Mouse (Mus musculus): ENCODE data around the gene Zswim9. TPM values are rescaled to one million over a fixed set of nuclear protein-coding genes. Genes with fewer than 3 reads are reported as not detected.

The Zswim9 gene
- total and polyA plus RNA-seq, 2 experiments: 1.5 to 3.1 TPM

DNA sequence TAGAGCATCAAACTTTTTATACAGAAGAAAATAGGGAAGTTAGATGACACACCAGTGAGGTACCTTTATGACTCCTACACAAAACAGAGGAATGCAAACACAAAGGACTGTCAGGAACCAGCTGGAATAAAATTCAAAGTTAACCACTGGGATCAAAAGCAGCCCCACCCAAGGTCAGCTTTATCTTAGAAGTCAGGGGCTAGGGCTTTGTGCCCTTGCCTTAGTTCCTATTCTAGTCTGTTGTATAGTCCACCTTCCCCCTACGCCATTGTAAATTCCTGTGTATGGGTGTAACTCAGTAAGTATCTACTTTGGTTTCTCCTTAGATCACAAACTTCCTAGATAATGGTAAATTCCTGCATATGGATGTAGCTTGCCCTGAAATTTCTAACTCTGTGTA is 19.1 kb upstream of the Zswim9 start:
- Histone ChIP-seq H3K27me3 (ENCODE audit: control insufficient read depth, insufficient read depth, low read length) (no peaks in the 10 kb centered on the region), H3K9ac (ENCODE audit: low read depth, low read length) (no peak overlapping the region), H3K79me2 (ENCODE audit: control insufficient read depth, insufficient read depth, low read length) (no peaks in the 10 kb centered on the region), H3K4me1 (ENCODE audit: control insufficient read depth, insufficient read depth, low read length) (peaks cover 2% of the 10 kb centered on the region; the same call in 1 of the 2 replicates), H3K4me3 (ENCODE audit: insufficient read depth, low read depth, low read length) (no peak overlapping the region), H3K27ac (replicated peaks; ENCODE audit: insufficient read depth, low read depth, low read length) (no peak overlapping the region), H3K36me3 (ENCODE audit: control insufficient read depth, insufficient read depth, low read length) (no peaks in the 10 kb centered on the region)
- no peak for DNase-seq (ENCODE audit: extremely low read depth, low read depth, low spot score)
- no peak for TF ChIP-seq POLR2A (IDR thresholded peaks at IDR 0.05; ENCODE audit: extremely low read depth, insufficient read depth, low read length)
- TF ChIP-seq CTCF (IDR thresholded peaks at IDR 0.05; ENCODE audit: low read depth, low read length): no peak
- WGBS: 98% methylated on average over 1 of the region's 1 CpGs

DNA sequence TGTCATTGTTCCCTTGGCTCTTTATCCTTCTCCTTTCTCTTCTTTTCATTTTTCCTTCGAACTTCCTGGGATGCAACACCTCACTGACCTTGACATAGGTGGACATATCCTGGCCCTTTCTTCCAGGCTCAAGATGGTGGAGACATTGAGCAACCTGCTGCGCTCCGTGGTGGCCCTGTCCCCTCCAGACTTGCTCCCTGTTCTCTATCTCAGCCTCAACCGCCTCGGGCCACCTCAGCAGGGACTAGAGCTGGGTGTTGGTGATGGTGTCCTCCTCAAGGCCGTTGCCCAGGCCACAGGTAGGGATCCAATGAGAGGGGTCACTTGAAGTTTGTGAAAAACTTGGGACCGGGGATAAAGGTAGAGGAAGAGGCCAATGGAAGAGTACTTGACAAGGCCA is 16.7 kb upstream of the Zswim9 start:
- Histone ChIP-seq H3K4me1 (ENCODE audit: control insufficient read depth, insufficient read depth, low read length) (peaks cover 5% of the 10 kb centered on the region; the same call in 1 of the 2 replicates), H3K79me2 (ENCODE audit: control insufficient read depth, insufficient read depth, low read length) (no peaks in the 10 kb centered on the region), H3K27ac (replicated peaks; ENCODE audit: insufficient read depth, low read depth, low read length) (no peak overlapping the region), H3K4me3 (ENCODE audit: insufficient read depth, low read depth, low read length) (no peak overlapping the region), H3K36me3 (ENCODE audit: control insufficient read depth, insufficient read depth, low read length) (no peaks in the 10 kb centered on the region), H3K27me3 (ENCODE audit: control insufficient read depth, insufficient read depth, low read length) (no peaks in the 10 kb centered on the region), H3K9ac (ENCODE audit: low read depth, low read length) (no peak overlapping the region)
- no peak for TF ChIP-seq POLR2A (IDR thresholded peaks at IDR 0.05; ENCODE audit: extremely low read depth, insufficient read depth, low read length)
- TF ChIP-seq CTCF (IDR thresholded peaks at IDR 0.05; ENCODE audit: low read depth, low read length): no peak
- no peak for DNase-seq (ENCODE audit: extremely low read depth, low read depth, low spot score)
- WGBS: 94% methylated on average over 7 of the region's 7 CpGs

DNA sequence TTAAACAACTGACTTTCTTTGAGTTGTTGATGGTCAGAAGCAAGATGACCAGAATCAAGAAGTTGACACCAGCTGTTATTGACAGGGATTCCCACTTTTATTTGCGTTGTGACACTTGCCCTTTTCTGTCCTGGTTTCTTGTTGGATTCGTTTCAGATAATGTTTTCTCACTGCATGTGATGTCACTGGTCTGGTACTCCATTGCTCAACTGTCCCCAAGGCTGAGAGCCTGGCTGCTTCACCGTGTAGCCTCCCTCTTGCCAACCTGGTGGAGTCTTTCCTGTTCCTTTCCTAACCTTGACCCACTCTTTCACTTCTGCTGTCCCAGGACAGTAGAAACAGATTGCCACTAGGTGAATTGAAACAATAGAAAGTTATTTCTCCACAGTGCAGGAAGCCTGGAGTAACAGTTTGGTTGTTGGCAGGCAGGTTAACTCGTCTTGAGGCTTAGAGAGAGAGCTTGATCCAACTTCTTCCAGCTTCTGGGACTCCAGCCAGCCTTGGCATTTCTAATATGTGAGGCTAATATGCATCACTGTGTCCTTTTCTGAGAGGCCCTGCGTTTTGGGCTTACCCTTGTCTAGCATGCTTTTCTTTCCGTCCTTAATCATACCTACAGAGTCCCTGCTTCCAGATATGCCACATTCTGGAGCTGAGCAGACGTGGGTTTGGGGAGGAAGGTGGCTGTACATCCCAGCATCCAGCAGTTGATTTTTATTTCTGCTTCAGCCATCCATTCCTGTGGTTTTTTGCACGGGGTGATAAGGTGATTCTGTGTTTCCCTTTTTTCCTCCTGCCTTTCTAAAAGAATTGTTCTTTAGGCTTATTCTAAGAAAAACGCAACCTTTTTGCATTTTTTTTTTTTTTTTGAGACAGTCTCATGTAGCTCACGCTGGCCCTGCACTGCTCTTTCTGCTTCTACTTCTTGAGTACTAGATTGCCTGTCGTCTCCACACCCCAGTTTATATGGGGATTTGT is 15.6 kb upstream of the Zswim9 start:
- Histone ChIP-seq H3K4me1 (ENCODE audit: control insufficient read depth, insufficient read depth, low read length) (peaks cover 5% of the 10 kb centered on the region; the same call in 1 of the 2 replicates), H3K4me3 (ENCODE audit: insufficient read depth, low read depth, low read length) (no peak overlapping the region), H3K9ac (ENCODE audit: low read depth, low read length) (no peak overlapping the region), H3K79me2 (ENCODE audit: control insufficient read depth, insufficient read depth, low read length) (no peaks in the 10 kb centered on the region), H3K36me3 (ENCODE audit: control insufficient read depth, insufficient read depth, low read length) (no peaks in the 10 kb centered on the region), H3K27me3 (ENCODE audit: control insufficient read depth, insufficient read depth, low read length) (no peaks in the 10 kb centered on the region), H3K27ac (replicated peaks; ENCODE audit: insufficient read depth, low read depth, low read length) (no peak overlapping the region)
- WGBS: 67% methylated on average over 11 of the region's 11 CpGs
- TF ChIP-seq POLR2A (IDR thresholded peaks at IDR 0.05; ENCODE audit: extremely low read depth, insufficient read depth, low read length) (no peak), CTCF (IDR thresholded peaks at IDR 0.05; ENCODE audit: low read depth, low read length) (no peak)
- peak; percentile 67 for DNase-seq (ENCODE audit: extremely low read depth, low read depth, low spot score)

DNA sequence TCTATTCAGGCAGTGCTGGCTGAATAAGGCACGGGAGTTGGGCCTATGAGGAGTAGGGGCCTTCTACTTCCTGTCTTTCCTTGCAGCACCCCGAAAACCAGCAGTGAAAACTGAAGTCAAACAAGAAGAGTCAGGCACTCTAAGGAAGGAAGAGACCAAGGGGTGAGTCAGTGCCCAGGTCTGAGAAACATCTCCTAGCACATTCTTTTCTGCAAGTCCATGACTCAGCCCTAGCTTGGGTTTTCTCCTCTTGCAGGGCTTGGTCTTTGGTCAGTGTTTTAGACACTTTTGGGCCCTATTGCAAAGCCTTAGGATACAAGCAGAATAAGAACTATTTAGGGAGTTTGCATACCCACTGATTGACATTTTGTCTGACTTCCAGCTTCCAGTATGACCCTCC is 12.8 kb upstream of the Zswim9 start:
- Histone ChIP-seq H3K27me3 (ENCODE audit: control insufficient read depth, insufficient read depth, low read length) (no peaks in the 10 kb centered on the region), H3K27ac (replicated peaks; ENCODE audit: insufficient read depth, low read depth, low read length) (no peak overlapping the region), H3K36me3 (ENCODE audit: control insufficient read depth, insufficient read depth, low read length) (no peaks in the 10 kb centered on the region), H3K79me2 (ENCODE audit: control insufficient read depth, insufficient read depth, low read length) (no peaks in the 10 kb centered on the region), H3K9ac (ENCODE audit: low read depth, low read length) (no peak overlapping the region), H3K4me1 (ENCODE audit: control insufficient read depth, insufficient read depth, low read length) (peaks cover 5% of the 10 kb centered on the region; the same call in 1 of the 2 replicates), H3K4me3 (ENCODE audit: insufficient read depth, low read depth, low read length) (no peak overlapping the region)
- no peak for DNase-seq (ENCODE audit: extremely low read depth, low read depth, low spot score)
- TF ChIP-seq POLR2A (IDR thresholded peaks at IDR 0.05; ENCODE audit: extremely low read depth, insufficient read depth, low read length) (no peak), CTCF (IDR thresholded peaks at IDR 0.05; ENCODE audit: low read depth, low read length) (no peak)
- 86% methylated on average over 2 of the region's 2 CpGs for WGBS

DNA sequence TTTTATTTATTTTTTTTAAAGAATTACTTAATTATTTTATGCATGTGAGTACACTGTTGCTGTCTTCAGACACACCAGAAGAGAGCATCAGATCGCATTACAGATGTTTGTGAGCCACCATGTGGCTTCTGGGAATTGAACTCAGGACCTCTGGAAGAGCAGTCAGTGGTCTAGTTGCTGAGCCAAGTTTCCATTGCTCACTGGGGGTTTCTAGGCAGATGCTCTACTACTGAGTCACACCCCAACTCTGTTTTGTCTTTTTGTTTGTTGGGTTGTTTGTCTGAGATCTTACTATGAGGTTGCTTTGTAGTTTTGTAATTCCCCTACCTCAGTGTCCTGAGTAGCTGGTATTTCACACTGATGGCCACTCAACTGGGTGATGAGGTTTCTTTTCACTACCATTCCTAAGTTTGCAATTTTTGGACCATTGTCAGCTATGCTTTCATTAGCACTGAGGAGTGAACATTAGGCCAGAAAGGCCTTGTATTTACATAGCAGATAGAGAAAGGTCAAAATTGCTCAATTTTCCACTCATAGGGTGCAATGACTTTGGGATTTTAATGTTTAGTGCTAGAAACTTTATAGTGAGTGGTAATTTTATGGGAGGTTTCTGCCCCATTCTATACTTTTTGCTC is 11.6 kb upstream of the Zswim9 start:
- Histone ChIP-seq H3K9ac (ENCODE audit: low read depth, low read length) (no peak overlapping the region), H3K4me1 (ENCODE audit: control insufficient read depth, insufficient read depth, low read length) (peaks cover 5% of the 10 kb centered on the region; the same call in 1 of the 2 replicates), H3K4me3 (ENCODE audit: insufficient read depth, low read depth, low read length) (no peak overlapping the region), H3K27me3 (ENCODE audit: control insufficient read depth, insufficient read depth, low read length) (no peaks in the 10 kb centered on the region), H3K27ac (replicated peaks; ENCODE audit: insufficient read depth, low read depth, low read length) (no peak overlapping the region), H3K79me2 (ENCODE audit: control insufficient read depth, insufficient read depth, low read length) (no peaks in the 10 kb centered on the region), H3K36me3 (ENCODE audit: control insufficient read depth, insufficient read depth, low read length) (no peaks in the 10 kb centered on the region)
- WGBS: 87% methylated on average over 1 of the region's 1 CpGs
- TF ChIP-seq CTCF (IDR thresholded peaks at IDR 0.05; ENCODE audit: low read depth, low read length): no peak
- no peak for TF ChIP-seq POLR2A (IDR thresholded peaks at IDR 0.05; ENCODE audit: extremely low read depth, insufficient read depth, low read length)
- peak; percentile 86 for DNase-seq (ENCODE audit: extremely low read depth, low read depth, low spot score)

Data from liver, adult 2 months (tissue).